Mouse (Mus musculus) effector memory CD4-positive, alpha-beta T cell, adult 7 months (primary cell): ENCODE results near the gene Ppwd1. TPM values are rescaled to one million over a fixed set of nuclear protein-coding genes. Genes with fewer than 3 reads are reported as not detected.

Source experiments
- polyA plus RNA-seq: library from polyadenylated mRNA; unstranded; fragments of 100-300 nt; shearing (Covaris generic); gene quantifications from one replicate; pipeline ENCODE4 v1.2.1, GENCODE M21; 2017

Gene Ppwd1
- polyA plus RNA-seq, result 7.3 TPM

GRCm38 (mm10) chr13:104228384-104229066 lies at the start of gene Ppwd1, which contains the start of gene Cenpk:
Gene Ppwd1, minus strand, starts transcription at chr13:104228843.
Gene Cenpk, plus strand, starts transcription at chr13:104228611.

GRCm38 (mm10) chr13:104178650-104179121 lies 50.0 kb downstream of the Ppwd1 start, which contains the start of gene Trim23:
Gene Trim23, plus strand, starts transcription at chr13:104178797.

DNA sequence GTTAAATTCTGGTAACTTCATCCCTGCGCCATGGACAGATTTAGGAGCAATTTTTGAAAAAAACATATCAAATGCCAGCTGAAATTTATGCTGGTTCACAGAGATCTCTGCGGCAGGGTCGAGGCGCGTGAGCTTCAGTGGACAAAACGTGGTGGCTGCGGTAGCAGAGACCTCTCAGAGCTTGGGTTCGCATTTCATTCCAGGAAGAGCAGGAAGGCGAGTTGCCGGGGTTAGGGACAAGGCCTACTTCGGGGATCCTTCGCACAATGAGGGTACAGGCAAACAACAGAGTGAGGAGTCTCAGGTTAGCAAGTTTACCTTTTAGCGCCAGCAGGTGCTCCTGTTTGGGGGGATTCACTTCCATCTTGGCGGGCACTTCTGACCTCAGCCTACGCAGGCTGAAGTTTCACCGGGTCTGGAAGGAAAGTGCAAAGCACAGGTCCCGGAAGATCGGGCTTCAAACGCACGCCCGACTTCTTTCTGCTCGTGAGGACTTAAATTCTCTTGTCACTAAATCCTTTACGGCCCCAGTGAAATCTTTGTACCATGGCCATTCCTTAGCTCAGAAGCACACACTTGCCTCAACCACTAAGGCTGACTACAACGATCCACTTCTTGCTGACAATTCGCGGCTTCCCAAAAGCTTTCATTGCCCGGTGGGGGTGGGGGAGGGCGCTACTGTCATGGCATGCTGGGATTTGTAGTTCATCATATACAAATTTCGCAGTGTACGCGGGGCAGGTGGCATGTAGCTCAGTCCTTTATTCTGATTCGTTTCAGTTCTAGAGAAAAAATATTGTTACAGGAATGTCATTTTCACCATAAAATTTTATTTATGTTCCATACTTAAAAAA lies 50.6 kb downstream of the Ppwd1 start, which contains the start of gene Trappc13:
Gene Trappc13 (minus strand): TSS at position 674 of the 854 bp plus-strand sequence.

Other genes starting within 250 kb of the Ppwd1 start
- 18.5 TPM for gene Nln, start 119.2 kb downstream of the Ppwd1 start, polyA plus RNA-seq
- 13.7 TPM for gene Sgtb, start 119.1 kb downstream of the Ppwd1 start, polyA plus RNA-seq
- 31.9 TPM for gene Trappc13, start 50.4 kb downstream of the Ppwd1 start, polyA plus RNA-seq
- gene Trim23, start 50.0 kb downstream of the Ppwd1 start, polyA plus RNA-seq, result 14.7 TPM
- 1.3 TPM for gene Cenpk, start 232 bp downstream of the Ppwd1 start, polyA plus RNA-seq
- gene Adamts6, start 59.0 kb upstream of the Ppwd1 start, polyA plus RNA-seq, result 3.3 TPM